Comparison of ENCODE assay signal across 9 mouse cellular contexts in the genomic region with DNA sequence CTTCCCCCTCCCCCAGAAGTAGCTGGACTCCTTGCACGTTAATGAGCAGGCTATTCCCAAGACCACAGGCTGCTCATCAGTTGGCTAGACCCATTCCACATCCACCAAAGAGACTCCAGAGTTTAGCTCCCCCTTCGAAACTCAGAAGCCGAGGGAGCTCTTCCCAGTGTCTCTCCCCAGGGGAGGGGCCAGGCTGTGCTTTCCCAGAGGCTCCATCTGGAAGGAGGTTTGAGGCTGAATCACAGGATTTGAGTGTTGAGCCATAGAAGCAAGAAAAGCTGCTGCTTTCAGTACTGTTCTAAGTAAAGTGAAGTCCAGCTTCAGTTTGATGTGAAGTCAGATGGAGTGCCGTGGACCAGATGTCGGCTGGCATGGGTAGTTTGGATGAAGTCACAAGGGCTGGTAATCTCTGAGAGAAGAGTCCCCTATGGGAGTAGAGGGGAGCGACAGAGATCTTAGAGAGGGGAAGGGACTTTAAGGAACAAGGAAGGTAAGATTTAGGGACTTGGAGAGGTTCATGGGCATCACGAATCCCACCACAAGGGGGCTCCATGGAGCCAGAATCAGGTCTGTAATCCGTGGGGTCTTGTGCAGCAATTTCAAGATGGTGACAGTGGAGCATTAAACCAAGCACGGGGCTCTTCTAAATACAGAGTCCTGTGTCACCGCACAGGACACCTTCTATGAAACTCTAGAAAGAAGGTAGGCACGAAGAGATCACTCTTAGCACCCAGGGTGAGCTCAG. TPM values are rescaled to one million over a fixed set of nuclear protein-coding genes. Genes with fewer than 3 reads are reported as not detected.
A peak's percentile ranks its signal among the peaks of the same experiment; 100 is the strongest.
DNase-seq lines count a peak whose midpoint lies in the region; ATAC-seq and TF ChIP-seq lines count a peak whose summit lies in the region.
"Had no signal": no experiment of that assay in that cellular context is flagged by ENCODE, and none has a peak within 500 bp of the region (broad histone marks: within the 10 kb centered on the region; RNA-seq: fewer than 3 reads in every experiment).

No protein-coding gene starts in this region.

- TF ChIP-seq EP300 in heart, postnatal 0 days (IDR thresholded peaks at IDR 0.05; ENCODE audit: low read depth), result no peak

- peak; percentile 15 for DNase-seq in kidney, adult 9 months
- DNase-seq in kidney, postnatal 14 days, result no peak
- DNase-seq in ES-E14 (ENCODE audit: low read depth, low spot score), result peak; percentile 67
- DNase-seq in heart, postnatal 0 days (ENCODE audit: low spot score), result no peak
- peak; percentile 74 for DNase-seq in limb, embryonic 11.5 days (ENCODE audit: low spot score)
- DNase-seq in splenic B cell, adult 2 months (ENCODE audit: low read depth, low spot score), result peak; percentile 76
- DNase-seq in adrenal gland, postnatal 4 days (ENCODE audit: low spot score in 2 of 2), result no peak

- in situ Hi-C loops in ES-E14 (cut with MboI; ENCODE audit: low sequenced_read_pairs in 2 of 2, unreplicated experiment in 2 of 2), result no loop called here

- H3K4me1 ChIP-seq in ES-E14 (ENCODE audit: control insufficient read depth in 2 of 2, insufficient read depth in 2 of 2, low read length in 2 of 2, poor library complexity in 1 of 2), result peaks cover 0 to 10% of the 10 kb centered on the region in 2 experiments; a peak in 1 of 4 replicates
- peaks cover 4% of the 10 kb centered on the region; the same call in 1 of the 2 replicates for H3K4me1 ChIP-seq in heart, postnatal 0 days (ENCODE audit: control insufficient read depth, insufficient read depth)
- peaks cover 2% of the 10 kb centered on the region for H3K4me1 ChIP-seq in limb, embryonic 11.5 days (ENCODE audit: control insufficient read depth, insufficient read depth, low read length)

- WGBS in heart, postnatal 0 days, result 58% methylated on average over 11 of the region's 11 CpGs
- 66% methylated on average over 11 of the region's 11 CpGs for WGBS in limb, embryonic 11.5 days

- no peak overlapping the region for H3K27ac ChIP-seq in ES-E14 (ENCODE audit: insufficient read depth, low read depth, low read length, poor library complexity, severe bottlenecking)
- no peak overlapping the region for H3K27ac ChIP-seq in heart, postnatal 0 days (ENCODE audit: low read depth)
- no peak overlapping the region for H3K27ac ChIP-seq in limb, embryonic 11.5 days (replicated peaks; ENCODE audit: low read depth, low read length)

- ATAC-seq in common myeloid progenitor, adult 5-6 weeks (replicated peaks; ENCODE audit: low read depth, poor library complexity, severe bottlenecking), result peak; percentile 66; the same call in 1 of the 2 replicates
- 0 out of 2 replicates have a peak, but pooled peaks have one; percentile 13 for ATAC-seq in heart, postnatal 0 days (ENCODE audit: insufficient read depth, low read depth)
- no peak for ATAC-seq in limb, embryonic 11.5 days (ENCODE audit: insufficient number of reproducible peaks, low FRiP score, low TSS enrichment, low read depth)

- peaks cover 19% of the 10 kb centered on the region for H3K27me3 ChIP-seq in heart, postnatal 0 days (ENCODE audit: control insufficient read depth, insufficient read depth, low read length)
- H3K27me3 ChIP-seq in limb, embryonic 11.5 days (ENCODE audit: control insufficient read depth, insufficient read depth, low read length), result peaks cover 21% of the 10 kb centered on the region
- no peaks in the 10 kb centered on the region for H3K27me3 ChIP-seq in splenic B cell, adult 2 months (ENCODE audit: control insufficient read depth, insufficient read depth, low read length, poor library complexity, severe bottlenecking)

- no peak overlapping the region for H3K4me2 ChIP-seq in heart, postnatal 0 days (ENCODE audit: low read depth, low read length)
- H3K4me2 ChIP-seq in limb, embryonic 11.5 days (ENCODE audit: low read depth, severe bottlenecking), result no peak overlapping the region

- H3K36me3 ChIP-seq in ES-E14 (ENCODE audit: control insufficient read depth, insufficient read depth, low read length, poor library complexity, severe bottlenecking), result no peaks in the 10 kb centered on the region
- no peaks in the 10 kb centered on the region for H3K36me3 ChIP-seq in heart, postnatal 0 days (replicated peaks; ENCODE audit: control insufficient read depth, insufficient read depth, low read length)
- H3K36me3 ChIP-seq in limb, embryonic 11.5 days (ENCODE audit: control insufficient read depth, insufficient read depth, low read length), result no peaks in the 10 kb centered on the region
- peaks cover 18% of the 10 kb centered on the region for H3K36me3 ChIP-seq in splenic B cell, adult 2 months (ENCODE audit: control insufficient read depth, insufficient read depth, low read length, poor library complexity, severe bottlenecking)

- H3K9me3 ChIP-seq in ES-E14 (ENCODE audit: control insufficient read depth, insufficient read depth, low read depth, low read length), result no peaks in the 10 kb centered on the region
- no peaks in the 10 kb centered on the region for H3K9me3 ChIP-seq in heart, postnatal 0 days (replicated peaks; ENCODE audit: control insufficient read depth, low read length)
- H3K9me3 ChIP-seq in limb, embryonic 11.5 days (ENCODE audit: control insufficient read depth, low read length), result no peaks in the 10 kb centered on the region
- H3K9me3 ChIP-seq: megakaryocyte, embryonic 14.5 days had no signal

- H3K4me3 ChIP-seq in ES-E14 (ENCODE audit: insufficient read depth in 1 of 2, low read depth in 1 of 2, low read length in 2 of 2, poor library complexity in 1 of 2, severe bottlenecking in 1 of 2), result no peak overlapping the region
- H3K4me3 ChIP-seq in heart, postnatal 0 days (ENCODE audit: low read depth, low read length), result no peak overlapping the region
- H3K4me3 ChIP-seq in limb, embryonic 11.5 days (ENCODE audit: low read depth, low read length), result no peak overlapping the region
- H3K4me3 ChIP-seq: megakaryocyte, embryonic 14.5 days had no signal

- H3K9ac ChIP-seq in ES-E14 (ENCODE audit: insufficient read depth, low read depth, low read length, poor library complexity, severe bottlenecking), result no peak overlapping the region
- H3K9ac ChIP-seq in heart, postnatal 0 days (replicated peaks; ENCODE audit: low read depth, low read length), result no peak overlapping the region
- no peak overlapping the region for H3K9ac ChIP-seq in limb, embryonic 11.5 days (ENCODE audit: low read length)

- TF ChIP-seq CTCF in heart, postnatal 0 days (IDR thresholded peaks at IDR 0.05; ENCODE audit: low read depth), result peak; percentile 28; the same call in 1 of the 2 replicates

TF ChIP-seq in ES-E14, 5 proteins besides CTCF, POLR2A, EP300 and RAD21:
- no peak for TF ChIP-seq MAFK (IDR thresholded peaks at IDR 0.05; ENCODE audit: insufficient read depth, low read depth, low read length)
- peak; percentile 85 for TF ChIP-seq ZC3H11A (IDR thresholded peaks at IDR 0.05; ENCODE audit: borderline replicate concordance, low read depth, low read length)
- no peak for TF ChIP-seq HCFC1 (IDR thresholded peaks at IDR 0.05; ENCODE audit: borderline replicate concordance, insufficient read depth, low read length)
TF ChIP-seq in ES-E14: peak in this region for 1.

RNA-seq across cellular contexts. Expression of a gene that starts 38.5 kb away (rescaled TPM):
- total RNA-seq in ES-E14 (2012; rRNA removed), result 0.04 and 0.11 TPM in 2 replicates
- total RNA-seq in common myeloid progenitor, adult 5-6 weeks (2017), result 0.44 and 0.64 TPM in 2 replicates
- 0.04 TPM in 1 of 2 replicates, not detected in the other for total RNA-seq in heart, postnatal 0 days (2014; rRNA removed; ENCODE audit: low replicate concordance)
- 0.15 and 0.20 TPM in 2 replicates for polyA plus RNA-seq in heart, postnatal 0 days (2015; fragmentation: Nextera tagmentation; extraction: Ambion mirVana)
- 0.07 TPM in 2 replicates for polyA plus RNA-seq in limb, embryonic 11.5 days (2014; fragmentation: Nextera tagmentation; extraction: Ambion mirVana)
- under 1 TPM; 0.25 to 0.42 TPM for total RNA-seq in adrenal gland, postnatal 4 days (2021)

Comparison
In these comparisons a context has a peak if more than half of its experiments do, and no peak if none do; other contexts are left out.
1. DNase-seq: peak in kidney, adult 9 months (single experiment), ES-E14 (single experiment), limb, embryonic 11.5 days (single experiment) and splenic B cell, adult 2 months (single experiment); none in kidney, postnatal 14 days (single experiment), heart, postnatal 0 days (single experiment) and adrenal gland, postnatal 4 days (0 of 2).